Mouse (Mus musculus) cerebellum, adult 18-20 months (tissue): ENCODE results near the gene Tbx5.

ENCODE experiments used
- DNase-seq, 2 experiments: peaks; one replicate each; pipeline ENCODE4 v3.0.0; 2021

Tbx5 gene

DNA sequence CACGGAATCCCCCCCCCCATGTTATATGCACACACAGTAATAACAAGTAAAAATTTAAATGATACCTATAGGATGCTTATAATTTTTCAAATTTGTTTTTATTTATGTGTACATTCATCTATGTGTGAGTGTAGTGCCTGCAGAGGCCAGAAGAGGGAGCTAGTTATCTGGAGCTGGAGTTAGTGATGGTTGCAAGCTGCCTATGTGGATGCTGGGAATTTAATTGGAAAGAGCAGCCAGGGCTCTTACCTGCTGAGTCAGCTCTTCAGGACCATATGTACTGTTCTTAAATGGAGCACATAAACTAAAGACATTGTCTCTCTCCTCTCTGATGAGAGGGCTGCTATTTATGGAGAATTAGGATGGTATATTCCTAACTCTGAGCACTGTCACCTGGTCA is 17.2 kb upstream of the Tbx5 start:
- no peak for DNase-seq

- DNase-seq: no peak
Observed at GRCm38 (mm10) chr5:119820452-119820851, 12.0 kb upstream of the Tbx5 start.

- no peak for DNase-seq
Observed at GRCm38 (mm10) chr5:119821506-119821905, 11.0 kb upstream of the Tbx5 start.

GRCm38 (mm10) chr5:119827341-119827740 is 5.1 kb upstream of the Tbx5 start:
- DNase-seq: no peak

- DNase-seq: no peak
Observed at GRCm38 (mm10) chr5:119830611-119831010, 1.9 kb upstream of the Tbx5 start.

GRCm38 (mm10) chr5:119831201-119831771 is 1.2 kb upstream of the Tbx5 start:
- no peak for DNase-seq

DNA sequence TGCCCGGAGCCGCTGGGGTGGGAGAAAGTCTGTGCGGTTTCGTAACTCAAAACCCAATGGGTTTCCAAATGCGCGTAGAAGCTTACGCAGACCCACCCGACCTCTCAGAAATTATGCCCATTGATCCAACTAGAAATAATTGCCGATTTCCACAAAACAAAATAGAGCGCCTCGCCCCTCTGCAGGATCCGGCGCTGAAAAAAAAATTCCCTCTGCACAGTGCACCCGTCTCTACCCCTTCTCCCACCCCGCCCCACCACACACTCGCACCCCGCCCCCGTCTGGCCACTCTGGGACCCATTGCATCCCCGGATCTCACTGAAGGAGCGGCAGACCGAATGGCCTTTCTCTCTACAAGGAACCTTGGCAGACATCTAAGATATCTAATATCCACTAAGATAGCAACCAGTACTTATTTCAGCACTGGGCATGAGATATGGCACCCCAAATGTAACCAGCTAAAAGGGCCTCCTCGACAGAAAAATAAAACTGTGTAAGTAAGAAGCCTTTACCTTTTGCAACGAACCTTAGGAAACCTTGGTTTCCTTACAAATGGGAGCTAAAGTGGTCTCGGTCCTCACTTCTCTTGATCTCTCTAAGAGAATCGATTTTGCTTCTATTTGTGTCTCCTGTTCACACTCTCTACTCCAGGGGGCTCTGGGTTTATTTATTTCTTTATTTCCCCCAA is 533 bp upstream of the Tbx5 start:
- DNase-seq: no peak

GRCm38 (mm10) chr5:119833223-119834030 is 959 bp downstream of the Tbx5 start:
- DNase-seq: no peak

DNA sequence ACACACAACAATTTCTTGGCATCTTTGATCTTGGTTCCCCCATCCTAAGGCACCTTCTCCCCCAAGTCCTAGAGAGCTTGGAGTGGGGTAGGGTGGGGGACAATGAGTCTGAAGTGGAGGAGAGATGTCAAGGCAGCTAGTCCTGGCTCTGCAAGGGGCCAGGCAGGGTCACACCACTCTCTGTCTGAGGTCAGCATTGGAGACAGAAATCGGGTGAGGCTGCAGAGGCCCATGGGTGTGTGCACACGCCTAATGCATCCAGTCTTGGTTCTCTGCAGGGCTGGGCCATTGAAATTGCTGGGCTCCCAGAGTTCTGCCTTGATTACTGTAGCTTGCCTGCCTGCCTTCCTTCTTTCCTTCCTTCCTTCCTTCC is 1.5 kb downstream of the Tbx5 start:
- DNase-seq: no peak

DNA sequence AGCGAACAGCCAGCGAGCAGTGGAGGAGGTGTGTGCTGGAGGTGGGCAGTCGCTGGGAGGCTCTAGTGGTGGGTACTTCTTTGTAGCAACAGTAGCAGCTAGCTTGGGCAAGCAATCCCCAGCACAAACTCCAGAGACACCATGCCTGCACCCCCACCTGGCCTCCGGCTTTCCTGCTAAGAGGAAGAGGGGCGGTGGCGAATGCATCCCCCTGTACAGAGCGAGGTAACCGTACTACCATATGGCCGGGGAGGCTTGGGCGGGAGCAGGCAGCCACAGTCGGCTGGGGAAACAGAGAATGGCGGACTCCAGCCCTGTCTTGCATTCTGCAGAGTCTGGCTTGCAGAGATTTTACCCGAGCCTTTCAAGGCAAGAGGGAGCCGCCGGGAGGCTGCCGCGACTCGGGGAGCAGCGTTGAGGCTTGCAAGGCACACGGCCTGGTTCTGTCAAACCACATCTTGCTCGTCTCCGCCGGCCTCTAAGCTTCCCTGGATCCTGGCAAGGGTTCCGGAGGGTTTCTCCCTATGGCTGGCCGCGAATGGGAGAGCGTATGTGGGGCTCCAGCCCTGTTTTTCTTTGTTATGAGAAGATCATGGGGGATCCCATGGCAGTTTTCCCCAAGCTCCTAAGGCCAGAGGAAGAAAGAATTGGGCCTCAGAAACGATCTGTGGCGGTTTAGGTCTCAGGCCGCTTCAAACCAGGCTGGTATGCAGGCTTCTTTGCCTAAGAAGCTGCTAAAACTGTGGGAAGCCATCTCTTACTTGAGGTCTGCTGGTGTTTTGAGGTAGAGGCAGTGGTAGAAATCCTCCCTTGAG is 2.8 kb downstream of the Tbx5 start:
- no peak for DNase-seq

- DNase-seq: no peak
Observed at GRCm38 (mm10) chr5:119835868-119836209, 3.4 kb downstream of the Tbx5 start.

DNA sequence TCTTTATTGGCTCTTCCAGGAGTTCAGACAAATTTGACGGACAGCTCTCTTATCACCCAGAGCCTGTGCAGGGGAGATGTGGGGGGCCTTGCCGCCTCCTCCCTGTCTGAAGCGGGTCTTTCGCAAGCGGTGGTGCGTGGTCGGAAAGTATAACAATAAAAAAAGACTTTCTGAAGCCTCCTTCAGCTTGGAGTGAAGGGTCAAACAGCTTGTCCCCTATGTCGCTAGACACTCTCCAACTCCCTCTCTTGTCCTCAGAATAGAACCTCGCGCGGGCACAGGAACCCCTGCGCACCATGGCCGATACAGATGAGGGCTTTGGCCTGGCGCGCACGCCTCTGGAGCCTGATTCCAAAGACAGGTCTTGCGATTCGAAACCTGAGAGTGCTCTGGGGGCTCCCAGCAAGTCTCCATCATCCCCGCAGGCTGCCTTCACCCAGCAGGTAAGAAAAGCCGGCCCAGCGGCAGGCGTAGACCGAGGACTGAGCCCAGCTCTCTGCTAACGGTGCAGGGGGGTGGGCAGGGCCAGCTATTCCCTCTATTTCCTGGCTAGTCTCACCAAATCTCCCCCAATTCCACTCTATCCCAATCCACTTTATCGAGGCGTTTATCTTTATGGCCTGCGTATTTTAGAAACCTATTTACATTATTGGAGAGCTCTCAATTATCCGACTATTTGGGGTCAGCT is 4.3 kb downstream of the Tbx5 start:
- DNase-seq: no peak

DNA sequence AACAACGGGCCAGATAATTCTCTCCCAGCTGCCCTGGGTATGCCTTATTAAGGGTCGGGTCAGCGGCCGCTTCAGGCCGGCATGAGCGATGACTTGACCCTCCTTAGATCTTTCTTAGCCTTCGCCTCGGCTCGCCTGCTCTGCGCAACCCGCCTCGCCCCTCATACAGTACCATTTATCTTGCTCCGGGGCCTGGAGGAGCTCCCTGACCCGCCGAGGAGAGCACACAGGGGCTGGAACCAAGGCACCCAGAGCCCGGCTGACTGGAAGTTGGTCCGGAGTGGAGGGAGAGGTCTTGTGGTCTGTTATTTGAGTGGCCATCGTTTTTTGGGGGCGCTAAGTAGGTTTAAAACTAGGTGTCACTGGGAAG is 4.8 kb downstream of the Tbx5 start:
- DNase-seq: no peak

GRCm38 (mm10) chr5:119837861-119838260 is 5.4 kb downstream of the Tbx5 start:
- DNase-seq: no peak

- no peak for DNase-seq
Observed at GRCm38 (mm10) chr5:119838441-119838840, 6.0 kb downstream of the Tbx5 start.

- DNase-seq: no peak
Observed at GRCm38 (mm10) chr5:119839156-119839555, 6.7 kb downstream of the Tbx5 start.

- no peak for DNase-seq
Observed at GRCm38 (mm10) chr5:119839616-119840368, 7.3 kb downstream of the Tbx5 start.

DNA sequence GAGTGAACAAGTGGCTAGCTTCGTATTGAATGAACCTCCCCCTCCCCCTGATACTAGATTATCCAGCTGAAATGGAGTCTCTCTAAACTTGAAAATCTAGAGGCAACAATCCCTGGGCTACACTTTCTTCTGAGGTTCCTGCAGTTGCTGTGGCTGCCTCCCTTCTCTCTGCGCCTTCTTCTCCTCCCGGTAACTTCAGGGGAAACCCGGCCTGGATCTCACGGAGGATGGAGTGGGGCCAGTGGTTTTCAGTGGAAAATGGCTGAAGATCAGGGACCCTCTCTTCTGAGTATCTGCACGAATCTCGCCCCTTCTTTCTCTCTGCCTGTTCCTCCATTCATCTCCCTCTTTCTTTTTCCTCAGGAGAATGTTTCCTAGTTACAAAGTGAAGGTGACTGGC is 7.9 kb downstream of the Tbx5 start:
- no peak for DNase-seq

- DNase-seq: no peak
Observed at GRCm38 (mm10) chr5:119841634-119842420, 9.4 kb downstream of the Tbx5 start.

- no peak for DNase-seq
Observed at GRCm38 (mm10) chr5:119842701-119843393, 10.4 kb downstream of the Tbx5 start.

DNA sequence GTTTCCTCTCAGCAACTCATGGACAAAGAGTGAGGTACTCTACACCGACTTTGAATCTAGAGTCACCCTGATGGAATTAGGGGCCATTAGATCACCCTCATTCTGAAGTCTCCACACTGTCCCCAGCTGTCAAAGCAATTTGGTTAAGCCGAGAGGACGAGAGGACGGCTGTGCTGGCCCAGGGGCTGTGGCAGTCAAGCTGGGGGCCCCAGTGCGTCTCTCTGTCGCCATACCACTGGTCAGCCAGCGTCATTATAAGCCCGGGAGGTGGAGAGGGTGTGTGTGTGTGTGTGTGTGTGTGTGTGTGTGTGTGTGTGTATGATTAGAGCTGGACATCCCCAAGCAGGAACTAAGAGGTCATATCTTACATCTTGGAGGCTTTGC is 10.9 kb downstream of the Tbx5 start:
- no peak for DNase-seq
